Mouse (Mus musculus) cerebellum, postnatal 25 days (tissue): Measurements from ENCODE around the gene Saxo1.

Experiments
- DNase-seq, 2 experiments: peaks; one replicate each; pipeline ENCODE4 v3.0.0; 2021; ENCODE audit warnings: mixed read lengths in 2 of 2

The Saxo1 gene

GRCm38 (mm10) chr4:86527162-86528136 lies 30.7 kb downstream of the Saxo1 start:
- peak; percentile 16 to 19 for DNase-seq

- no peak for DNase-seq
Observed at GRCm38 (mm10) chr4:86524483-86524882, 33.6 kb downstream of the Saxo1 start.

GRCm38 (mm10) chr4:86523771-86524170 lies 34.4 kb downstream of the Saxo1 start:
- no peak for DNase-seq

- DNase-seq: no peak
Observed at GRCm38 (mm10) chr4:86520695-86521094, 37.4 kb downstream of the Saxo1 start.

- no peak for DNase-seq
Observed at GRCm38 (mm10) chr4:86519953-86520352, 38.2 kb downstream of the Saxo1 start.

GRCm38 (mm10) chr4:86504656-86505055 lies 53.5 kb downstream of the Saxo1 start:
- DNase-seq: peak; percentile 27 to 36

- no peak for DNase-seq
Observed at GRCm38 (mm10) chr4:86499561-86499960, 58.6 kb downstream of the Saxo1 start.

GRCm38 (mm10) chr4:86498754-86499153 lies 59.4 kb downstream of the Saxo1 start:
- no peak for DNase-seq

- DNase-seq: no peak
Observed at GRCm38 (mm10) chr4:86489128-86489527, 69.0 kb downstream of the Saxo1 start.

GRCm38 (mm10) chr4:86486901-86487300 lies 71.2 kb downstream of the Saxo1 start:
- DNase-seq: no peak

- no peak for DNase-seq
Observed at GRCm38 (mm10) chr4:86486491-86486890, 71.6 kb downstream of the Saxo1 start.

- no peak for DNase-seq
Observed at GRCm38 (mm10) chr4:86485052-86485451, 73.1 kb downstream of the Saxo1 start.

GRCm38 (mm10) chr4:86483686-86484085 lies 74.4 kb downstream of the Saxo1 start:
- DNase-seq: no peak

GRCm38 (mm10) chr4:86483013-86483615 lies 75.0 kb downstream of the Saxo1 start:
- DNase-seq: peak in 1 of 2 experiments; percentile 9

GRCm38 (mm10) chr4:86480891-86481290 lies 77.2 kb downstream of the Saxo1 start:
- no peak for DNase-seq

- no peak for DNase-seq
Observed at GRCm38 (mm10) chr4:86464808-86465207, 93.3 kb downstream of the Saxo1 start.

GRCm38 (mm10) chr4:86450468-86450867 lies 107.7 kb downstream of the Saxo1 start:
- no peak for DNase-seq

GRCm38 (mm10) chr4:86436336-86436735 lies 121.8 kb downstream of the Saxo1 start:
- no peak for DNase-seq

- no peak for DNase-seq
Observed at GRCm38 (mm10) chr4:86435631-86436030, 122.5 kb downstream of the Saxo1 start.

- no peak for DNase-seq
Observed at GRCm38 (mm10) chr4:86428091-86428745, 129.9 kb downstream of the Saxo1 start.

- no peak for DNase-seq
Observed at GRCm38 (mm10) chr4:86427312-86427711, 130.8 kb downstream of the Saxo1 start.

GRCm38 (mm10) chr4:86426549-86426948 lies 131.6 kb downstream of the Saxo1 start:
- no peak for DNase-seq

GRCm38 (mm10) chr4:86425581-86425980 lies 132.5 kb downstream of the Saxo1 start:
- peak; percentile 15 to 31 for DNase-seq
